Mouse (Mus musculus): ENCODE measurements at regions not wholly inside any gene's neighbourhood (a gene's known extent, or its start where the extent isn't known, plus 50 kb on each side); places are given as distances from the start of the nearest gene placed in this dataset.
"Not testable (repeated sequence)": the region's sequence is repeated elsewhere in the genome, so short reads cannot be mapped to it uniquely, and the experiment has no call there.

GRCm38 (mm10) chr6:25101761-25102160 lies 145.7 kb upstream of the Tmem229a start:
- no peak for DNase-seq (ENCODE audit: low spot score)

GRCm38 (mm10) chr6:25087167-25087566 lies 131.1 kb upstream of the Tmem229a start:
- no peak for DNase-seq (ENCODE audit: low spot score)

- no peak for DNase-seq (ENCODE audit: low spot score)
These were observed 129.8 kb upstream of the Tmem229a start for GRCm38 (mm10) chr6:25085871-25086270.

GRCm38 (mm10) chr6:25085296-25085695 lies 129.2 kb upstream of the Tmem229a start:
- DNase-seq (ENCODE audit: low spot score) = not testable (repeated sequence)

- no peak for DNase-seq (ENCODE audit: low spot score)
These were observed 109.8 kb upstream of the Tmem229a start for GRCm38 (mm10) chr6:25065913-25066312.

- peak; percentile 6 for DNase-seq (ENCODE audit: low spot score)
These were observed 76.9 kb upstream of the Tmem229a start for GRCm38 (mm10) chr6:25032878-25033509.

- DNase-seq (ENCODE audit: low spot score) = no peak
These were observed 70.9 kb upstream of the Tmem229a start for GRCm38 (mm10) chr6:25026953-25027352.

- DNase-seq (ENCODE audit: low spot score) = peak; percentile 19
These were observed 64.1 kb upstream of the Tmem229a start for GRCm38 (mm10) chr6:25020005-25020772.

- no peak for DNase-seq (ENCODE audit: low spot score)
These were observed 57.1 kb upstream of the Tmem229a start for GRCm38 (mm10) chr6:25013288-25013606.

GRCm38 (mm10) chr6:25012376-25013287 lies 56.5 kb upstream of the Tmem229a start:
- DNase-seq (ENCODE audit: low spot score) = no peak

GRCm38 (mm10) chr6:25008856-25009255 lies 52.8 kb upstream of the Tmem229a start:
- DNase-seq (ENCODE audit: low spot score) = not testable (repeated sequence)
